Mouse (Mus musculus) hindbrain, embryonic 16.5 days (tissue): ENCODE data around the gene Lysmd4. TPM values are rescaled to one million over a fixed set of nuclear protein-coding genes. Genes with fewer than 3 reads are reported as not detected.

Experiments
- ATAC-seq: fragments of 200-750 bp; cut with Nextera tagmentation; 2 replicates; pipeline ENCODE4 v1.8.0; 2017; ENCODE audit warnings: moderate TSS enrichment, moderate library complexity
- H3K27ac ChIP-seq: fragments of 300-500 bp; sonication (generic); 2 replicates; pipeline ENCODE4 v1.5.1; 2014; ENCODE audit warnings: low read depth, mild to moderate bottlenecking, control low read depth, low read length, moderate library complexity
- H3K27me3 ChIP-seq: fragments of 300-500 bp; sonication (generic); replicated peaks from 2 replicates; pipeline ENCODE4 v1.6.1; 2014; ENCODE audit warnings: low read length; ENCODE audit not compliant: control insufficient read depth, insufficient read depth
- H3K36me3 ChIP-seq: fragments of 300-500 bp; sonication (generic); 2 replicates; pipeline ENCODE4 v1.6.1; 2014; ENCODE audit warnings: mild to moderate bottlenecking, low read length, moderate library complexity, mixed read lengths; ENCODE audit not compliant: control insufficient read depth, insufficient read depth
- H3K4me1 ChIP-seq: fragments of 300-500 bp; sonication (generic); 2 replicates; pipeline ENCODE4 v1.6.1; 2014; ENCODE audit warnings: low read depth, low read length; ENCODE audit not compliant: control insufficient read depth, insufficient read depth
- H3K4me2 ChIP-seq: fragments of 300-500 bp; sonication (generic); 2 replicates; pipeline ENCODE4 v1.6.1; 2014; ENCODE audit warnings: mild to moderate bottlenecking, low read length, control low read depth, moderate library complexity
- H3K4me3 ChIP-seq: fragments of 300-500 bp; sonication (generic); 2 replicates; pipeline ENCODE4 v1.5.1; 2014; ENCODE audit warnings: mild to moderate bottlenecking, low read length, control low read depth, moderate library complexity
- H3K9ac ChIP-seq: fragments of 300-500 bp; sonication (generic); 2 replicates; pipeline ENCODE4 v1.6.1; 2014; ENCODE audit warnings: low read depth, mild to moderate bottlenecking, control low read depth, low read length, moderate library complexity
- H3K9me3 ChIP-seq: fragments of 300-500 bp; sonication (generic); 2 replicates; pipeline ENCODE4 v1.6.1; 2014; ENCODE audit warnings: mild to moderate bottlenecking, low read length, moderate library complexity; ENCODE audit not compliant: control insufficient read depth
- WGBS: fragments of 180-500 bp; shearing (Covaris S2); extraction: QIAGEN DNeasy Blood & Tissue Kit; methylation state at CpG from one replicate; pipeline ENCODE4 v1.1.7; 2014; 5-methylcytosine and 5-hydroxymethylcytosine counted together
- polyA plus RNA-seq: library from polyadenylated mRNA; unstranded; fragments of >200 nt; fragmentation: Nextera tagmentation; extraction: Ambion mirVana; gene quantifications from 2 replicates; pipeline ENCODE4 v1.2.1, GENCODE M21; 2015

Gene Lysmd4
- polyA plus RNA-seq, 1 experiment from 2014 or later, result 41.2 TPM

DNA sequence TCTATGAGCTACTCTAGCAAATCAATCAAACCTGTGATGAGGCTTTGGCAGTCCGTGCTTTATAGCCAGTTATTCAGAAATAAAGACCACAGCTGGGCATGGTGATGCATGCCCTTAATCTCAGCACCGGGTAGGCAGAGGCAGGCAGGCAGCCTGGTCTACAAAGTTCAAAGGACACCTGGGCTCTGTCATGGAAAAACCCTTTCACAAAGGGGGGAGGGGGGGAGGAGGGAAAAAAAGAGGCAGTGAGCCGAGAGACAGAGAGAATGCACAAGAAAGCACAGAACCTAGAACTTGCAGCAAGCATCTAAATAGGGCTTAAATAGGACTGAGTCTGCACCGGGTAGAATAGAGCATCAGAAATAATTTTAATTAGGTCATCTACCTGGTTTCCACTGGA is 130.6 kb downstream of the Lysmd4 start:
- 68% methylated on average over 4 of the region's 4 CpGs for WGBS
- H3K4me2 ChIP-seq, result no peak overlapping the region
- H3K27ac ChIP-seq, result no peak overlapping the region
- H3K9me3 ChIP-seq, result peaks cover 2% of the 10 kb centered on the region; the same call in 1 of the 2 replicates
- ATAC-seq, result no peak
- no peaks in the 10 kb centered on the region; the same call in 1 of the 2 replicates for H3K36me3 ChIP-seq
- no peak overlapping the region for H3K9ac ChIP-seq
- H3K27me3 ChIP-seq, result no peaks in the 10 kb centered on the region
- no peaks in the 10 kb centered on the region for H3K4me1 ChIP-seq
- H3K4me3 ChIP-seq, result no peak overlapping the region

DNA sequence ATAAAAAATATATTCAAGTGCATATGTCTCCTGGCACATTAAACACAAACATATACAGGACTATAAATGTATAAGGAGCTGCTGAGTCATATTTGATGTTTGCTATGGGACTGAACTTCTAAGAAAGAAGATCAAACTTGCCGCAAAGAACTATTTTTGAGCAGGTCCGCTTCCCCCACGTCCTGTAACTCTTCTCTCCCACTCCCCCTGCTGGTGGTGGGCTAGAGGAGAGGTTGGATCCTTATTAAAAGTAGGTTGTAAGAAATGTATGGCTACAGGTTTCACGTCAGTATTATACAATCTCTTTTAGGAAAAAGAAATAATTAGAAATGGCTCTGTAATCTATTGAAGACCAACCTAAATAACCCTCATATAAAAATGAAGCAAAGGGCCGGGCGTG is 131.3 kb downstream of the Lysmd4 start:
- Histone ChIP-seq H3K27ac (no peak overlapping the region), H3K36me3 (no peaks in the 10 kb centered on the region; the same call in 1 of the 2 replicates), H3K9ac (no peak overlapping the region), H3K4me3 (no peak overlapping the region), H3K4me2 (no peak overlapping the region), H3K9me3 (peaks cover 2% of the 10 kb centered on the region; the same call in 1 of the 2 replicates), H3K4me1 (no peaks in the 10 kb centered on the region), H3K27me3 (no peaks in the 10 kb centered on the region)
- 91% methylated on average over 6 of the region's 6 CpGs for WGBS
- ATAC-seq, result no peak

DNA sequence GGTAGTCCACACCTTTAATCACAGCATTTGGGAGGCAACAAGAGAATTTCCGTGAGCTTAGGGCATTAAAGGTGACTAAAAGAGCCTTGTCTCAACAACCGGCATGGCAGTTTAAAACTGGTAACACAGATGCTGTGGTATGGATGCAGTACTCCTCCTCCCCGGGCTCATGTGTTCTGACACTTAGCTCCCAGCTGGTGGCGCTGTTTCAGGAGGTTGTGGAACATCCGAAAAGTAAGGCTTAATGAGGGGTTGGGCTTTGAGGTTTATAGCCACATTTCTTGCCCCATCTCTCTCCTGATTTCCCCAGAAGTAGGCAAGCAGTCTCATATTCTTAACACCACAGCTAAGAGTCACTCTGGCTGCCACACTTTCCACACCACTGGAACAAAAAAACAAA is 133.5 kb downstream of the Lysmd4 start:
- Histone ChIP-seq H3K27ac (no peak overlapping the region), H3K9ac (no peak overlapping the region), H3K4me1 (no peaks in the 10 kb centered on the region), H3K36me3 (no peaks in the 10 kb centered on the region; the same call in 1 of the 2 replicates), H3K9me3 (peaks cover 2% of the 10 kb centered on the region; the same call in 1 of the 2 replicates), H3K4me3 (no peak overlapping the region), H3K27me3 (no peaks in the 10 kb centered on the region), H3K4me2 (no peak overlapping the region)
- ATAC-seq, result no peak
- 92% methylated on average over 5 of the region's 5 CpGs for WGBS

Other genes with a start within 250 kb of the Lysmd4 start
- 35.4 and 38.0 TPM in 2 replicates for gene Mef2a, start 150.3 kb downstream of the Lysmd4 start, polyA plus RNA-seq